Mouse (Mus musculus) erythroblast, embryonic 14.5 days (primary cell): Measurements from ENCODE around the gene Vegfb.

Source experiments
- GATA1 ChIP-seq: IDR thresholded peaks from 2 replicates; pipeline ENCODE4 v1.6.1; 2012; ENCODE audit warnings: low read length, inconsistent platforms, mixed read lengths
- TAL1 ChIP-seq: IDR thresholded peaks from 3 replicates; pipeline ENCODE4 v1.6.1; 2012; ENCODE audit warnings: low read length, inconsistent platforms, mixed read lengths

DNA sequence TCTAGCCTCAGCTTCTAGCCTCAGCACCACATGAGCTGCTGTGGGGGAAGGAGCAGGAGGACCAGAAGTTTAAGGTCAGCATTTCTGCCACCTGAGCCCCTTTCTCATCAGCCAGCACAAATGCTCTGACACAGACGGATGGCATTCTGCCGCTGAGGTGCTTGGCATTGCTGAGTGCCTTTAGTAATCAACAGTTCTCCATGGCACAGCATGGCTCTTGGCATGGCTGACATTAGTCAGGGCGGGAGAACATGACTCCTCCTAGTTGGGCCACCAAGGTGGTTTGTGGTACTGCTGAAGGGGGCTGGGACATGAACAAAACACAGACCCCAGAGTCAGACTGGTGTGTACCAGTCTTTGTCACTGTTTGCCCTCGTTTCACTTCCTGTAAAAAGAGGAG lies 39.3 kb downstream of the Vegfb start:
- no peak for TF ChIP-seq GATA1
- TF ChIP-seq TAL1: no peak
